Mouse (Mus musculus) frontal cortex, adult 2 months (tissue): ENCODE results near the gene Zc3h7b. TPM values are rescaled to one million over a fixed set of nuclear protein-coding genes. Genes with fewer than 3 reads are reported as not detected.
"Not testable (repeated sequence)": the region's sequence is repeated elsewhere in the genome, so short reads cannot be mapped to it uniquely, and the experiment has no call there.

Source experiments
- DNase-seq, 2 experiments: peaks; one replicate each; pipeline ENCODE4 v3.0.0; 2022; ENCODE audit warnings: low spot score in 1 of 2; ENCODE audit errors: extremely low spot score in 1 of 2
- polyA plus RNA-seq: library from polyadenylated mRNA; depleted of rRNA; stranded (reverse); fragments of >200 nt; gene quantifications from 2 replicates; pipeline ENCODE4 v1.2.3, GENCODE M21; 2012

Zc3h7b gene
- polyA plus RNA-seq, 1 experiment = 89.3 TPM

- no peak for DNase-seq
Measured at GRCm38 (mm10) chr15:81735075-81735474, 9.8 kb upstream of the Zc3h7b start.

GRCm38 (mm10) chr15:81739296-81739695 is 5.6 kb upstream of the Zc3h7b start:
- DNase-seq = no peak

DNA sequence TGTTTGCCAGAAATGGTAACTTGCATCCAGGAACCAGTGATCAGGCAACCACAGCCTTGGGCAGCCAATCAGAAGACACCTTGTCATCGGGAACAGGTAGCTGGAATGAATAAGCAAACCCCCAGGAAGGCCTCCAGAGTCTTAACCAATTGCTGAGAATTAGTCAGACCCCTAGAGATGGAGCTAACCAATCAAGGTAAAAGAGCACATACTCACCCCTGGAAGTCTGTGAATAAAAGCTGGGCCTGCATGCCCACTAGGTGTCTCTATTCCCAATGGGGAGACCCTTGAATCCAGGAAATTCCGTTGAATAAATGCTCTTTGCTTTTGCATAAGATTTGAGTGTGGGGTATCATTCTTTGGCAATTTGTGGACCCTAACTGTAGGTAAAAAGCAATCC is 4.9 kb upstream of the Zc3h7b start:
- no peak for DNase-seq

DNA sequence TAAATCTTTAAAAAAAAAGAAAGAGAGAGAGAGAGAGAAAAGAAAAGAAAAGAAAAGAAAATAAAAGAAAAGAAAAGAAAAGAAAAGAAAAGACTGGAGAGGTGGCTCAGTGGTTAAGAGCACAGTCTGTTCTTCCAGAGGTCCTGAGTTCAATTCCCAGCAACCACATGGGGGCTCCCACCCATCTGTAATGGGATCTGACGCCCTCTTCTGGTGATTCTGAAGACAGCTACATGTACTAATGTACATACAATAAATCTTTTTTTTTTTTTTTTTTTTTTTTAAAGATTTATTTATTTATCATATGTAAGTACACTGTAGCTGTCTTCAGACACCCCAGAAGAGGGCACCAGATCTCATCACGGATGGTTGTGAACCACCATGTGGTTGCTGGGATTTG is 2.5 kb upstream of the Zc3h7b start:
- DNase-seq = not testable (repeated sequence)

GRCm38 (mm10) chr15:81745601-81746114 is 801 bp downstream of the Zc3h7b start:
- DNase-seq = peak in 1 of 2 experiments; percentile 53

DNA sequence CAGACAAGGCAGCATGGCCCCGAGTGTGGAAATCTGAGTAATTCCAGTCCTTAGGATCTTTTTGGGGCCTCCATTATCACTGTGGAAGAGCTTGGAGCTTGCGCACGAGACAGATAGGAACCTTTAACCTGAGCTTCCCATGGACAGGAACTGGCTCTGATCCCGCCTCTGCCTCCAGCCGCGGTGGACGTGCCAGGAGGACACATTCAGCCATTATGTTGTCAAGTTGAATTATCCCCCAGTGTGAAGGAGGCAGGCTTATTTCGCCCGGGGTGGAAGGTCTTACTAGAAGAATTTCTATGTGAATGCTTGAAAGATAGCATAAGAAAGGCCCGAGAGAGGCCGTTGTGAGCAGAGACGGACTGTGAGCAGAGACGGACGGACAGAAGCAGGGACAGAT is 4.9 kb downstream of the Zc3h7b start:
- DNase-seq = no peak

DNA sequence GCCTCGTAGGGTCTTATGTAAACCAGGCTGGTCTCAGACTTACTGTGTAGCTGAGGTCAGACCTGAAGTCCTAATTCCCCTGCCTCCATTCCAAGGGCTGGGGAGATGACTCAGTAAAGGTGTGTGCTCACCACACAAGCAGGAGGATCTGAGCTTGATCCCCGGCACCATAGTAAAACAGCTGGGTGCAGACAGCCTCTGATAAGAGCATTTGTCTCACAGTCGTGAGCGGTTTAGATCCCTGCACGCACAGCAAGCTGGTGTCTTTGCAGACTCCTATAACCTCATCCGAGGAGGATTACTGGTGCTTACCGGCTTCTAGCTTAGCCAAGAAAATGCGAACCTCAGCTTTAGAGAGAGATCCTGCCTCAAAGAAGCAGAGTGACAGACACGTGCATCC is 8.8 kb downstream of the Zc3h7b start:
- no peak for DNase-seq

DNA sequence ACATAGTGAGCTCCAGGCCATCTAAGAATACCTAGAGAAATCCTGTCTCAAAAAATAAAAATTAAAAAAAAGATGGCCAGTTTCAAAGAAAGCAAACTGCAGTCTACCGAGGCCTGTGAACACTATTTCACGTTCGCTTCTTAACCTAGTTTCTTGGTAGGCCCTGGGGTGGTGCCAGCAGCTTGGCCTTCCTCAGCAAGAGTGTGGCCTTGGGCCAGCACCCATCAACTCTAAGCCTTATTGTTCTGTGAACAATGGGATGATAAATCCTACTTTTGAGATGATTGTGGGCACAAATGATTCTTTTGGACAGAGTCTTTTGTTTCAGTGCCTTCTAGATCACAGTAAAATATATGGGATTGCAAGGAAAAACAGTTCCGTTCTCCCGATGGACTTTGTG is 13.8 kb downstream of the Zc3h7b start:
- peak in 1 of 2 experiments; percentile 14 for DNase-seq

GRCm38 (mm10) chr15:81759542-81759941 is 14.7 kb downstream of the Zc3h7b start:
- no peak for DNase-seq

DNA sequence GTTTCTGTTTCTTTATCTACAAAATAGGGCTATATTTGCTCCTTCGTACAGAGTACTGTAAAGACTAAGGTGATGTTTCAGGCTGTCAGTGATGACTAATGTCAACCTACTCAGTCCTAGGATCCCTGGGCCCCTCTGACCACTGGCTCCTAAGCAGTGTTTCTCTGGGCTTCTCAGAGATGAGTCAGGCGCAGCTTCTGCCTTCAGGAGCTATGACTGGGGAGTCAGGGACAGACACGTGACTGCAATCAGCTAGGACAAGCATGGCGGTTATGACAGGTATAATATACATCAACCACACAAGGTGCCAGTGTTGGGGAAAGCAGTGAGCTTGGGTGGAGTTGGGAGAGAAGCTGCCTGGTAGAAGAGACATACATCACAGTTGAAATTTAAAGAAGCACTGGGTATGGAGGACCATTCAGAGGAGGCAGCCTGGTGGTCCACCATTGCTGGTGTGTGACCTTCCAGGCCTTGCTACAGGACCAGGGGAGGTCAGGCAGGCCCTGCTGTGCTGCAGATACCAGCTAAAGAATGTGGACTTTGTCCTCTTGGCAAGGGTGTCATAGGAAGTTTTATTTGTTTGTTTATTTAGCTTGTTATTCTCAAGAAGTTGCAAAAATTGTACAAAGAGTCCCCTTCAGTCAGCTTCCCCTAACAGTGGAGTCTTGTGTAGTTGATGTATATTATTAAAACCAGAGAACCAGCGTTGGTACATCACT is 15.7 kb downstream of the Zc3h7b start:
- DNase-seq = no peak

GRCm38 (mm10) chr15:81761381-81761780 is 16.5 kb downstream of the Zc3h7b start:
- DNase-seq = no peak

GRCm38 (mm10) chr15:81761959-81762358 is 17.1 kb downstream of the Zc3h7b start:
- DNase-seq = no peak

GRCm38 (mm10) chr15:81764573-81764972 is 19.7 kb downstream of the Zc3h7b start:
- no peak for DNase-seq

DNA sequence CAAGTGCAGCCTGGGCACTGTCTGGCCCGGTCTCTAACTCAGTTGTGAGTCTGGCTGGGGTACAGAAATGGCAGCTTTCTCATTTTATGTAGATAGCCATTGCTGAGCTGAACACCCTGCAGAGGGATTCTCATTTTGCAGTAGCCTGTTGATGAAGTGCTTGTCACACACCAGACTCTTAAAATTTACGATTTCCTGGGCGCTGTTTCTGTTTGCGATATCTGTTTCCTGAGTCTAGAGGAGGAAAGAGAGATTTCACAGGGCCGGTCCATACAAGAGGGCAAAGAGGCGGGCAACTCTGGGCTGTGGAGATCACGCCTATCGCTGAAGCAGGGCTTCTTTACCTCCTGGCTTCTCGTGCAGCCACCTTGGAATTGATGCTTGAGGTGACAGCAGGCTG is 20.8 kb downstream of the Zc3h7b start:
- DNase-seq = no peak

- DNase-seq = no peak
Measured at GRCm38 (mm10) chr15:81766439-81766838, 21.6 kb downstream of the Zc3h7b start.

DNA sequence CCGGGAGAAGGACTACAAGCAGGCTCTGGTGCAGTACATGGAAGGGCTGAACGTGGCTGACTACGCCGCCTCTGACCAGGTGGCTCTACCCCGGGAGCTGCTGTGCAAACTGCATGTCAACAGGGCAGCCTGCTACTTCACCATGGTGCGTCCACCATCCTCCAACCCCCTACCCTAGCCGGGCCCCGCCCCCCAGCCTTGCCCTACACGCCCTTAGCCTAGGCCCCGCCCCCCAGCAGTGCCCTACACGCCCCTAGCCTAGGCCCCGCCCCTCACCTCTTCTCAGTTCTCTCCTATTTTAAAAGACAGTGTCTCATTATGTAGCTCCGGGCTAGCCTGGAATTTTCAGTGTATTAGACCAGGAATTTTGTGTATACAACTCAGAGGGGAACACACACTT is 24.2 kb downstream of the Zc3h7b start:
- DNase-seq = no peak

GRCm38 (mm10) chr15:81772431-81773120 is 27.7 kb downstream of the Zc3h7b start:
- no peak for DNase-seq

DNA sequence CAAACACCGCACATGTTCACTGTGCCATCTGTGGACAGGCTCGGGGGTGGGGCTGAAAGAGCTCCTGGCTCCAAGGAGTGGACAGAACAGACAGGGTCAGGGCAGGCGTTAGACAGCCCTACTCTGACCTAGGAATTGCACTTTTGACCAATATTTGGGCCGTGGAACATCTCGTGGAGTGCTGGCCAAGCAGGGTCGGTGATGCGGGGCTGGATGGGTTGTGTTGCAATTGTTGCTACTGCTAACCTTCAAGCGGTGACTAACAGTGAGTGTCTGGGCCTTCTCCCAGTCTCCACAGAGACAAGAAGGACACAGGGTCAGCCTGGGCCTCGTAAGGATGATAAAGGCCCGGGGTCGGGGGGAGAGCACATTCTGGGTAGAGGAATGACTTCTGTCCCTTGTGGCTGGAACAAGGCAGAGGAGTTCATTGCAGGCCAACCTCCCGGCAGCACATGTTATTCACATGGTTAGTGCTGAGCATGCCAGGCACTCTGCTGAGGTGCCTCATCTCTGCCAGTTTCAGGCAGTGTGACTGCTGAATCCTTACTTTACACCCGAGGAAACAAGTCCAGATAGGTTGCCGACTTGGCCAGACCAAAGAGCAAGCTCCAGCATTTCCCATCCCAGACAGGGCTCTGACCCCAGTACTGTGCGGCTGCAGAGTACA is 29.8 kb downstream of the Zc3h7b start:
- no peak for DNase-seq

- DNase-seq = no peak
Measured at GRCm38 (mm10) chr15:81776631-81777422, 32.0 kb downstream of the Zc3h7b start.

GRCm38 (mm10) chr15:81781816-81782215 is 37.0 kb downstream of the Zc3h7b start:
- DNase-seq = no peak

- no peak for DNase-seq
Measured at GRCm38 (mm10) chr15:81784762-81785161, 39.9 kb downstream of the Zc3h7b start.
